Mouse (Mus musculus) Muller cell, postnatal 12 days (primary cell): ENCODE data around the gene Zcchc14.
"Not testable (repeated sequence)": the region's sequence is repeated elsewhere in the genome, so short reads cannot be mapped to it uniquely, and the experiment has no call there.

Experiments
- DNase-seq: peaks from one replicate; pipeline ENCODE4 v3.0.0-alpha.2; 2015; ENCODE audit errors: inconsistent ontology term

Gene Zcchc14

DNA sequence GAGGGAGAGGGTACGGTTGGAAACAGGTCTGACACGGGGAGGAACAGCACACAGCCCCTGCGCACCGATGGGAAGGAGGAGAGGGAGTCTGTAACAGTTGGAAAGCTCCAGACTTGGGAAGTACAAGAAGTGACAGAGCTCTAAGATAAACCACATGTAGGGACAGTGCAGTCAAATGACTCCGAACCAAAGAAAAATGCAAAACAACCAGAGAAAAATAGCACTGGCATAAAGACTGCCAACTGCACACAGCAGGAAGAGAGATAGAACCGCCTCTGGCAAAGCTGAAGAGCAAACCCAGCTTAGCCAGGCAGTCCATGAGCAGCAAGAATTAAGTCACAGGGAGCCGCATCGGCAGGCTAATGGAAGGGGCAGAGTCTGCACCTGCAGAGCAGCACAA lies 29.7 kb downstream of the Zcchc14 start:
- DNase-seq: no peak

DNA sequence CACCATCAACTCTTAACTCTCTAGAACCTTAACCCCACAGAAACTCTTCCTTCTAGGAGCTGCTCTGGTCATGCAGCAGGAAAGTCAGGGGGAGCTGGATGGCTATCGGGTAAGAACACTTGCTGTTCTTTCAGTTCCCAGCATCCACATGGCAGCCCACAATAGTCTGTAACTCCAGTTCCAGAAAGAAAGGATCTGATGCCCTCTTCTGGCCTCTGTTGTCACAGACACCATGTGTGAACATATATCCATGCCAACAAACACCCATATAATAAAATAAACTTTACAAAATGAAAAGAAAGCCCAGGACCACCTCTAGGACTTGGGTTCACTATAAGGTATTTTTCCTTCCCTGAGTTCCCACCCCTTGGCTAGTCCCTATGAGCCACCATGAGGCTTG lies 30.8 kb downstream of the Zcchc14 start:
- no peak for DNase-seq

GRCm38 (mm10) chr8:121620801-121621516 lies 31.7 kb downstream of the Zcchc14 start:
- no peak for DNase-seq

- peak; percentile 64 for DNase-seq
Measured at GRCm38 (mm10) chr8:121619401-121619995, 33.2 kb downstream of the Zcchc14 start.

DNA sequence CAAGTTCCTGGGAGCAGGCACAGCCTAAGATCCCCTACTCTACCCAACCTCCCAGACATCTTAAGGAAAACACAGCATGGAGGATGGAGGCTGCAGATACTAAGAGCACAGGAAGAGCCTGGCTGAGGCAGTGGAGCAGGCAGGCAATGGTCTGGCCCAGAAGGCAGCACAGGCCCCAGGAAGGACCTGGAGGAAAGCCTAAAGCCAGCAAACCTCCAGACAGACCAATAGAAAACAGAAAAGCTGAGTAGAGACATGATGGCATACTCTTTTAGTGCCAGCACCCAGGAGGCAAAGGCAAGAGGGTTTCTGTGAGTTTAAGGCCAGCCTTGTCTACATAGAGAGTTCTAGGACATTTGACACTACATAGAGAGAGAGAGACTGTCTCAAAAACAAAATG lies 39.3 kb downstream of the Zcchc14 start:
- no peak for DNase-seq

- no peak for DNase-seq
Measured at GRCm38 (mm10) chr8:121609916-121610315, 42.8 kb downstream of the Zcchc14 start.

GRCm38 (mm10) chr8:121609251-121609650 lies 43.5 kb downstream of the Zcchc14 start:
- DNase-seq: no peak

- DNase-seq: no peak
Measured at GRCm38 (mm10) chr8:121607661-121608060, 45.0 kb downstream of the Zcchc14 start.

DNA sequence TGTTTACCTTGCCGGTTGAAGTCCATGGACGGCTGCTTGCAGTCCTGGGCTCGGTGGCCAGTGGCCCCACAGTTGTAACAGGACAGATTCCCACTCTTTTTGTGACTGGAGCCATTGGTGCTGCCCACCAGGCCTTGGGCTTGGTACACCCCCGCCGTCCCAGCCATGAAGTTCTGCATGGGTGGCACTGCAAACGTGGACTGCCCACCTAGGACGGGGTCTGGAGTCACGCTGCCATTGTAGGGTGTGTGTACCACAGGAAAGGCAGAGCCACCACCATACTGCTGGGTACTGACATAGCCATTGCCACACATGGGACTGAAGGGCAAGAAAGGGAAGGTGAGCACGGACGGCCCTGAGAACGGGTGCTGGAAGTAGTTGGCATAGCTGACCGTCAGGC lies 48.9 kb downstream of the Zcchc14 start:
- no peak for DNase-seq

DNA sequence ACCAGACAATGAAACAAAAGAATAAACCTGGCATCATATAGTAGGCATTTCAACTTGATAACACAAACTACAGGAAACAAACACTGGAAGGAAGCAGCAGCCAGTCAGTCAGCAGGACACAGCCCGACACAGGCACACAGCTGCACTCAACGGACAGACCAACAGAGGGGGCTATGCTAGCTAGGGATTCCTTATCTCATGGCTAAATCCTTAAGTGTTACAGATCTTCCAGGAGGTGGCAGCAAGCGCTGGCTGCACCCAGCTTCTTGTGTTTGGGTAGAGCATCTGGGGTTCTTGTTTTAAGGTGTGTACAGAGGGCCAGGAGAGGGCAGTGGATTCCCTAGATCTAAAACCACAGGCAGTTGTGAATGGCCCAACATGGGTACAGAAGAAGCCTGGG lies 49.8 kb downstream of the Zcchc14 start:
- DNase-seq: peak; percentile 61

- DNase-seq: no peak
Measured at GRCm38 (mm10) chr8:121602411-121602810, 50.3 kb downstream of the Zcchc14 start.

DNA sequence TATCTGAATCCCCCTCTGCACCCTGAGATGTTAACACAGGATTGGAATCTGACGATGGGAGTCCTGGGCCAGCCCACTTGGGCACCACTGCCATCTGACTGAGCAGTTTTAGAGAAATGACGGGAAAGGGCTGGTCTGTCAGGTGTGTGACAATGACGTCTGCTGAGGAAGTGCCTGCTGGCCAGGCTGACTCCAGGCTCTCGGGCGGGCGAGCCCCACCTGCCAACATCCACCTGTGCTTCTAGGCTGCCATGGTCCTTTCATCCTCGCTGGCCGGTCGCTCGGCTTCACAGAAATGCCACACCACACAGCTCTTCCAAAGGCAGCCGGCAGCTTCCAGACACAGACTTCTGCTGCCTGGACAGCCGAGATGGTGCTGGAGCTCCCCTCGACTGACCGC lies 52.9 kb downstream of the Zcchc14 start:
- no peak for DNase-seq

DNA sequence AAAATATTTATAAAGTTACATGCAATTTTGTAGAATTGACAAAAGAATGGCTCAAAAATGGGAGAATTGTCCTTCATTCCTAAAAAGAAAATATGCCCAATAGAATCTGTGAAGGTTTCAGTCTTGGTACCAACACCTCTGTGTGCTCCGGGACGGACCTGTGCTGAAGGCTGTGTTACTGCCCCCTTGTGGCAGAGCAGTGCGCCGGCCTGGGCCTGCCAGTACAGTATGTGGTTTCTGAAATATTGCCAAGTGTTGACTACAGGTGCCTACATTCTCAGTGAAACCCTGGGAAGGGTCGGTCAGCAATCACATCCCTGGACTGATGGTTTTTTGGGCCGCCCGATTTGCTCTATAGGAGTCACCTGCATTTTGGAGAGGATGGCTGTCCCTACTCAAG lies 53.8 kb downstream of the Zcchc14 start:
- DNase-seq: peak; percentile 66

GRCm38 (mm10) chr8:121598190-121598589 lies 54.5 kb downstream of the Zcchc14 start:
- DNase-seq: no peak

DNA sequence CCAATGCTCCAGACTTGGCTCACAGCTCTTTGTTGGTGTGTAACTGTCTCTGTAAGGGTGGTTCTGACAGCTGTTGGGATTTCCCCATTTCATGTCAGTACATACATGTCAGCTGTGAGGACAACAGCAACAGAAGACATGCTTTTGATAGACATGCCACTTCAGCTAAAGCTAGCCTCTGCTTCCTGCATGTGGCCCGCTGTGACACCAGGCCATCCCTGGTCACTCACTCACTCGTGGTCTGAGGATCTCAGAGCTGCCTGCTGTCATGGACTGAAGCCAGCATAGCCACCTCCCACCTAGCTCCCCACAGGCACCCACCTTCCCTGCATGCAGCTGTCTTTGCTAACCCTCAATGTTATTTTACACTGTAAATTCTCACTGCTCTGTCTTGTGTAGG lies 55.2 kb downstream of the Zcchc14 start:
- not testable (repeated sequence) for DNase-seq

DNA sequence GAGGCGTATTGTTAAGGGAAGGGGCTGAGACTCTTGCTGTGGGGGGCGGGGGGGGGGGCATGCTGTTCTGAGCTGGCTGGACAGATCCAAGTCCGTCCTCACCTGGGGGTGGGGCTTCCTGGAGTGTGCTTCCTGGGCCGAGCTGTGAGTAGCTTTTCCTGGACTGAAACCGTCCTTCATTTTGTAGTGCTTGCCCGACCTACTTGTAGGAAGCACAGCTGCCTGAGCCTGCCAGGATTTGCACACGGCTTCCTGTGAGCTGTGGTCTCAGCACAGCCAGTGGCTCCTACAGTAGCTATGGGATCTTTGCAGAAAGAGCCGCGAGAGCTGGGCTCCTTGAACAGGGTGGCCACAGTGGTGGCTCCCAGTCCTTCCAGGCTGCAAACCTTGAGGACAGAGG lies 58.7 kb downstream of the Zcchc14 start:
- DNase-seq: no peak

- no peak for DNase-seq
Measured at GRCm38 (mm10) chr8:121593293-121593692, 59.4 kb downstream of the Zcchc14 start.

DNA sequence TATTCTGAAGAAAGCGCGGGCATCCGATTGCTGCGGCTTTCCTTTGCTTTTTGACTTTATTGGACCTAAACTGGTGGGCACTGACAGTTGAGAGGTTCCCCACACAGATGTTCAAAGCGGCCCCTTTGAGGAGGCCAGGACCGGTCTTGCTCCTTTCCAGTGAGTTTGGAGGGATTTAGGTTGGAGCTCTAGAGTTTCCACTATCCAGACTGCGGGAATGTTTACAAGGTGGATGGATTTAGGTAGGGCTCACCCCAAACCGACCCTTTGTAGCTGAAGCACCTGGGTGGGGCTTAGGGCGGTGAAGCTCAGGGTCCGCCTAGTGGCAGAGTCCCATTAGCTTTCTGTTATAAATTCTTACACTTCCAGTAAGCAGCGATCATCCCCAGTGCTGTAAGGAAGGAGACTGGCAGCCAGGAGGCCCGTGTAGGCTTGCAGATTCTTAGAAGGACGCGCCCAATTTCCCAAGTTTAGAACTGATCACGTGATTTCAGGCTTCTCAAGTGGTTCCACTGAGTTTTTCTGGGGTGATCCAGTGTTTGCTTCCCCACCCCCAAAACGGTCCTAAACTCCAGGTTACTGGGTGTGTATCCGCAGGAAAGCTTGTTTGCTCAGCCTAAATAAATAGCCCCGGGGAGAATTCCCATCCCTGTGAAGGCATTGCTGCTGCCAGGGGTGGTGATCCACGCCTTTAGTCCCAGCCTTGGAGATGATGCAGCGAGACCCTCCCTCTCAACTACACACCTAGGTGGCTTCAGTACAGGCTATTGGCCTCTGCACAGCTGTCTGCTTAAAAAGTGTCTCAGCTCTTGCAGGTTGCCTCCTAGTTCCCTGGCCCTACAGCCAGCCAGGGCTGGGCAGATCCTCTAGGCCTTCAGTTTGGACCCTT lies 61.3 kb downstream of the Zcchc14 start:
- peak; percentile 54 for DNase-seq

GRCm38 (mm10) chr8:121590203-121591177 lies 62.2 kb downstream of the Zcchc14 start, which contains the start of gene Map1lc3b:
Gene Map1lc3b, plus strand, starts transcription at chr8:121590361.
- DNase-seq: peak; percentile 96

DNA sequence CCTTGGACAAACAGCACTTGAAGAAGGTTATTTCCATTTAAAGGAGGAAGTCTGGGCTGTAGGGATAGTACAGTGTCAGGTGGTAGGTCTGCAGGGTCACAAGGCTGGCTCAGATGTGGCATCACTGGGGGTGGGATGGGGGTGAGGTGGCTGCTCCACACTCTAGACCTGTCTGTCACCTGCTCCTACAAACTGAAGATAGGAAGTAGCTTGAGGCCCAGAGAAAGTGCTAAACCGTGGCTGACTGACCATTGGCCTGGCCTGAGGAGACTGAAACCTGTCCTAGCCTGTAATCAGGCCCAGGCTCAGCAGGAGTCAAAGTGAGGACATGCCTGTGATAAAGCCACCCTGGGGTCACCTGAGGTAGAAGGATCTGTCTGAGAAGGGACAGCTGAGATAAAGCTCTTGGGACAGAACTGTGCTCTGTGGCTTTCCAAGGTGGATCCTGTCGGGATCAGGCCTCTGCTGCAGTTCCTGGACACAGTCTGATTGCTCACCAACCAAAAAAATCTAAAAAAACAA lies 63.4 kb downstream of the Zcchc14 start:
- no peak for DNase-seq

DNA sequence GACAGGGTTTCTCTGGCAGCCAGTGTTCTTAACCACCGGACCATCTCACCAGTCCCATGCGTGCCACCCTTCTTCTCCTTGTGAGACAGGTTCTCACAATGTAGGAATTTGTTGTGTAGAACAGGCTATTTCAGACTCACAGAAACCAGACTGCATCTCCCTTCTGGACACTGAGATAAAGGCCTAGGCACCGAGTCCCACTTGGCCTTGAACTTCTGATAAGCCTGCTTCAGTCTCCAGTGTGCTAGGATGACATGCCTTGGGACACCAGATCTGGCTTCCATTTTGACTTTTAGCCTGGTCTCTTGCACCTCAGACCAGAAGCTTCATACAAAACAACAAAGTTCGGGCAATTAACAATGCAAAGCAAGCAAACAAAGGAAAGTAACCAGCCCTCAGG lies 64.0 kb downstream of the Zcchc14 start:
- no peak for DNase-seq
